Mouse (Mus musculus) liver, postnatal 0 days (tissue): Measurements from ENCODE around the gene Ndufs4.

Source experiments
- CTCF ChIP-seq: sonication (generic); IDR thresholded peaks from 2 replicates; pipeline ENCODE4 v1.5.1; 2016; ENCODE audit warnings: antibody characterized with exemption, low read depth
- EP300 ChIP-seq: IDR thresholded peaks from 2 replicates; pipeline ENCODE4 v1.6.1; 2016; ENCODE audit warnings: antibody characterized with exemption, low read depth, mild to moderate bottlenecking

GRCm38 (mm10) chr13:114406866-114407265 lies 18.8 kb upstream of the Ndufs4 start:
- TF ChIP-seq CTCF (no peak), EP300 (no peak)
